Mouse (Mus musculus) E14TG2a.4 (cell line): Measurements from ENCODE around the gene Zswim1.

ENCODE experiments used
- CTCF ChIP-seq: conservative IDR thresholded peaks from 2 replicates; pipeline ENCODE4 v1.5.1; 2014; ENCODE audit warnings: low read length
- NANOG ChIP-seq: IDR thresholded peaks from 2 replicates; pipeline ENCODE4 v1.6.1; 2014; ENCODE audit warnings: borderline replicate concordance, low read length, mixed read lengths
- POU5F1 ChIP-seq: IDR thresholded peaks from 2 replicates; pipeline ENCODE4 v1.6.1; 2014; ENCODE audit warnings: low read length, borderline replicate concordance

- TF ChIP-seq CTCF (no peak), POU5F1 (no peak), NANOG (no peak)
Observed at GRCm38 (mm10) chr2:164874239-164874769, 51.8 kb downstream of the Zswim1 start.
